Mouse (Mus musculus): Measurements from ENCODE around the gene Cyp3a41a. TPM values are rescaled to one million over a fixed set of nuclear protein-coding genes. Genes with fewer than 3 reads are reported as not detected.
"Not testable (repeated sequence)": the region's sequence is repeated elsewhere in the genome, so short reads cannot be mapped to it uniquely, and the experiment has no call there.

Cyp3a41a gene
- not detected for polyA plus RNA-seq (2017; shearing (Covaris generic))

- not testable (repeated sequence) for ATAC-seq
These were observed at the start of gene Cyp3a41a for GRCm38 (mm10) chr5:145720036-145720435. Gene Cyp3a41a (minus strand): TSS chr5:145720136.

- not testable (repeated sequence) for ATAC-seq
These were observed 17.6 kb upstream of the Cyp3a41a start for GRCm38 (mm10) chr5:145737512-145737911.

- ATAC-seq = not testable (repeated sequence)
These were observed 5.6 kb downstream of the Cyp3a41a start for GRCm38 (mm10) chr5:145714296-145714695.

- not testable (repeated sequence) for ATAC-seq
These were observed 12.6 kb downstream of the Cyp3a41a start for GRCm38 (mm10) chr5:145707372-145707771.

- ATAC-seq = no peak
These were observed 57.9 kb downstream of the Cyp3a41a start for GRCm38 (mm10) chr5:145662007-145662406.

- ATAC-seq = no peak
These were observed 72.2 kb downstream of the Cyp3a41a start for GRCm38 (mm10) chr5:145647779-145648178.

Other genes starting within 250 kb of the Cyp3a41a start
- gene Cyp3a41b, start 135.4 kb downstream of the Cyp3a41a start, polyA plus RNA-seq (2017; shearing (Covaris generic)) = not detected
- gene Cyp3a44, start 85.7 kb upstream of the Cyp3a41a start, polyA plus RNA-seq (2017; shearing (Covaris generic)) = not detected
- not detected for gene Cyp3a11, start 159.8 kb upstream of the Cyp3a41a start, polyA plus RNA-seq (2017; shearing (Covaris generic))